Mouse (Mus musculus) limb, embryonic 11.5 days (tissue): Measurements from ENCODE around the gene Pcdh9. TPM values are rescaled to one million over a fixed set of nuclear protein-coding genes. Genes with fewer than 3 reads are reported as not detected.

Source experiments
- ATAC-seq: fragments of 200-750 bp; cut with Nextera tagmentation; 2 replicates; pipeline ENCODE4 v1.8.0; 2017; ENCODE audit warnings: low read depth; ENCODE audit not compliant: insufficient number of reproducible peaks, low FRiP score, low TSS enrichment
- DNase-seq: peaks from one replicate; pipeline ENCODE4 v3.0.0-alpha.2; 2015; ENCODE audit warnings: low spot score
- H3K27ac ChIP-seq: fragments of 300-500 bp; sonication (generic); replicated peaks from 2 replicates; pipeline ENCODE4 v1.5.1; 2014; ENCODE audit warnings: low read depth, mild to moderate bottlenecking, low read length
- H3K27me3 ChIP-seq: fragments of 300-500 bp; sonication (generic); 2 replicates; pipeline ENCODE4 v1.6.1; 2014; ENCODE audit warnings: mild to moderate bottlenecking, low read length, mixed read lengths; ENCODE audit not compliant: control insufficient read depth, insufficient read depth
- H3K36me3 ChIP-seq: fragments of 300-500 bp; sonication (generic); 2 replicates; pipeline ENCODE4 v1.6.1; 2014; ENCODE audit warnings: mild to moderate bottlenecking, low read length, moderate library complexity, mixed read lengths; ENCODE audit not compliant: control insufficient read depth, insufficient read depth
- H3K4me1 ChIP-seq: fragments of 300-500 bp; sonication (generic); 2 replicates; pipeline ENCODE4 v1.6.1; 2014; ENCODE audit warnings: low read length, mixed read lengths; ENCODE audit not compliant: control insufficient read depth, insufficient read depth
- H3K4me2 ChIP-seq: fragments of 300-500 bp; sonication (generic); 2 replicates; pipeline ENCODE4 v1.6.1; 2014; ENCODE audit warnings: low read depth, mild to moderate bottlenecking, moderate library complexity; ENCODE audit not compliant: severe bottlenecking
- H3K4me3 ChIP-seq: fragments of 300-500 bp; sonication (generic); 2 replicates; pipeline ENCODE4 v1.5.1; 2014; ENCODE audit warnings: low read depth, low read length
- H3K9ac ChIP-seq: fragments of 300-500 bp; sonication (generic); 2 replicates; pipeline ENCODE4 v1.6.1; 2014; ENCODE audit warnings: mild to moderate bottlenecking, low read length
- H3K9me3 ChIP-seq: fragments of 300-500 bp; sonication (generic); 2 replicates; pipeline ENCODE4 v1.6.1; 2016; ENCODE audit warnings: low read length; ENCODE audit not compliant: control insufficient read depth
- WGBS: fragments of 180-500 bp; shearing (Covaris S2); extraction: QIAGEN DNeasy Blood & Tissue Kit; methylation state at CpG from one replicate; pipeline ENCODE4 v1.1.7; 2014; 5-methylcytosine and 5-hydroxymethylcytosine counted together
- polyA plus RNA-seq: library from polyadenylated mRNA; unstranded; fragments of >200 nt; fragmentation: Nextera tagmentation; extraction: Ambion mirVana; gene quantifications from 2 replicates; pipeline ENCODE4 v1.2.1, GENCODE M21; 2014

Pcdh9 gene
- polyA plus RNA-seq, 1 experiment from 2014 or later: 17.2 TPM

DNA sequence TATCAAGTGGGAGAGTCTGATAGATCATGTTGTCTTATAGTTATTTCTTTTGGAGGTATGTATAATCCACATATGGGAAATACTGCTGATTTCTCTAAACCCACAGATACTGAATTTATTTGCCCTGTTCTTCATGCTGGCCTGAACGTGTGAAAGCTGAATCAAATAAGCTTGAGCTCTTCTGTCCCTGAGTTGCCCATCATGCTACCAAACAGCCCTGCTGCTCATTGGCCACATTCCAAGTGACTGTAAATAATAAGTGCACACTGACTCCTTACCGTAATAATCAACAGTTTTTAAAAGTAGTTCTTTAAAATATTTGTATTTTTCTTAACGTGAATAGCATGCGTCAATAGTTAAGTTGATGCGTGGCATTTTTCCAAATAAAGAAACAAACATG is 370.3 kb downstream of the Pcdh9 start:
- H3K4me1 ChIP-seq: no peaks in the 10 kb centered on the region
- no peak overlapping the region for H3K4me3 ChIP-seq
- no peak for DNase-seq
- no peak overlapping the region for H3K27ac ChIP-seq
- no peak for ATAC-seq
- H3K9me3 ChIP-seq: no peaks in the 10 kb centered on the region
- 89% methylated on average over 5 of the region's 5 CpGs for WGBS
- H3K36me3 ChIP-seq: no peaks in the 10 kb centered on the region
- no peak overlapping the region for H3K9ac ChIP-seq
- H3K27me3 ChIP-seq: no peaks in the 10 kb centered on the region
- H3K4me2 ChIP-seq: no peak overlapping the region

DNA sequence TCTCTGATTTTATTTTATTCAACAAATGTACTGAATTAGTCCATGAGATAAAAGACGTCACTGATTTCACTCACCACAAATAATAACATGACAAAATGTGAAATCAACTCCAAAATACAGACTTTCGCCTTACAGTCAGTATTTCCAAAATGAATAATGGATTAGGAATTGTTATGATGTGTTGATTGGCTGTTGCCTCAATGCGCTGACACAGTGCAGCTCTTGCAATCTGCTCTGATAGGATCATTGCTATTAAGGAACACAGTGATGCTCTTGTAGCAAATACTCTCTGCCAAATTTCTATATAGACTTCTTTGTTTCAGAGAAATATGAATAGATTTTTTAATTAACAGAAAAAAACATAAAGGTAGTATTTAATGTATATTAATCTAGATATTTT is 373.8 kb downstream of the Pcdh9 start:
- Histone ChIP-seq H3K9me3 (no peaks in the 10 kb centered on the region), H3K27me3 (no peaks in the 10 kb centered on the region), H3K36me3 (no peaks in the 10 kb centered on the region), H3K9ac (no peak overlapping the region), H3K27ac (no peak overlapping the region), H3K4me3 (no peak overlapping the region), H3K4me1 (no peaks in the 10 kb centered on the region), H3K4me2 (no peak overlapping the region)
- WGBS: 90% methylated on average over 3 of the region's 3 CpGs
- ATAC-seq: no peak
- no peak for DNase-seq

DNA sequence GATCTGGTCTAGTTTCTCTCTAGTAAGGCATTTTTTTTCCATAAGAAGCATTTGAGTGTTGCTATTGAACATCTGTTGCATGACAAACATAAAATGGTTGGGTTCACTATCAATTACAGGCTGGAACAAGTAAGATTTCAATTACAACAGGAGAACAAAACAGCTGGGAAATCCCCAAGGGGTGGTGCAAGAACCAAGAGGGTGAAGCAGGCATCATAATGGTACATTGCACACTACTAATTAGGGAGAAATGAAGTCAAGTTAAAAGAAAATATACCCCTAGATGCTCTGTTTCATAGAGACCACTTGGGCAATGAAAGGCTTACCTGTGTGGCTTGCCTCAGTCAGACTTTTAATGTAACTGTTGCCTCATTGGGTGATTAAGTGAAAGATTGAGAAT is 384.4 kb downstream of the Pcdh9 start:
- Histone ChIP-seq H3K4me2 (no peak overlapping the region), H3K4me3 (no peak overlapping the region), H3K36me3 (no peaks in the 10 kb centered on the region), H3K27me3 (no peaks in the 10 kb centered on the region), H3K9me3 (no peaks in the 10 kb centered on the region), H3K9ac (no peak overlapping the region), H3K4me1 (no peaks in the 10 kb centered on the region), H3K27ac (no peak overlapping the region)
- DNase-seq (no peak), ATAC-seq (no peak)

DNA sequence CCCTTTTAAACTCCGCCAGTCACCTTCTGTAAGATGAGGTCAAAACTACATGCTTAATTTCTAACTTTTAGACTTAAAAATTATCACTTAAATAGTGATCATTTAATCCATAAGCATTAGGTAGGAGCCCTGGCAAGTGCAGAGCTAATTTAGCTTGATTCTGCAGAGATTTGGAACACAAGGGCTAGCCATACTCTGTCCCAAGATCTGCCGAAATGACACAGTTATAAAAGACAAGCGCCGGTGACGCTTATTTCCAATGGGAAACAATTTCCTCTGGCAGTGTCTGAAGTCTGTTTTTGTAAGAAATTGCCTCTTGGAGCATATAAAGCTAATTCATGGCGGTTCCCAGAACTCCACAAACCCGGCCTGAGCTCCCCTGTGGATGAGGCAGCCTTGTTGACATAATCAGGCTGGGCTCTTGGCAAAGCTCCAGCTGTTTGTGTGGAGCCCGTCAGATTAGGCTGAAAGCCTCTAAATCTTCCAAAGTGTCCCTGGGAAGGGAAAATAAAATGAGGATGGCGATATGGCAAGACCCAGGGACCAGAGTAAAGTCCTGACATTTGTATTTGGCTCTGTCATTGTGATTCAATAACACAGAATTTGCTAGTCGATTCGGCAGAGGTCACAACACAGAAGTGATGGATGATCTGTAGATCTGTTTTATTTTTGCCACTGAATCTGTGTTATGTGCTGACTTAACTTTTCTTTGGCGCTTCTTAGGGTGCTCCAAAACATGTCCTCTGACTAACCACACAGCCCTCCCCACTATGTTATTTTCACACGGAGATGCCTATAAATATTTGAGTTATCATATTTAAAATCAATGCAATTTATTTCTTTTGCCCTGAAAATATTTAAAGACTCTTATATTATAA is 391.4 kb downstream of the Pcdh9 start:
- no peak overlapping the region for H3K9ac ChIP-seq
- 33% methylated on average over 13 of the region's 13 CpGs for WGBS
- ATAC-seq: 0 out of 2 replicates have a peak, but pooled peaks have one; percentile 46
- no peaks in the 10 kb centered on the region for H3K9me3 ChIP-seq
- peaks cover 3% of the 10 kb centered on the region; the same call in 1 of the 2 replicates for H3K4me1 ChIP-seq
- H3K27me3 ChIP-seq: no peaks in the 10 kb centered on the region
- no peak overlapping the region for H3K4me3 ChIP-seq
- DNase-seq: peak; percentile 57
- H3K36me3 ChIP-seq: no peaks in the 10 kb centered on the region
- no peak overlapping the region for H3K27ac ChIP-seq
- H3K4me2 ChIP-seq: no peak overlapping the region

DNA sequence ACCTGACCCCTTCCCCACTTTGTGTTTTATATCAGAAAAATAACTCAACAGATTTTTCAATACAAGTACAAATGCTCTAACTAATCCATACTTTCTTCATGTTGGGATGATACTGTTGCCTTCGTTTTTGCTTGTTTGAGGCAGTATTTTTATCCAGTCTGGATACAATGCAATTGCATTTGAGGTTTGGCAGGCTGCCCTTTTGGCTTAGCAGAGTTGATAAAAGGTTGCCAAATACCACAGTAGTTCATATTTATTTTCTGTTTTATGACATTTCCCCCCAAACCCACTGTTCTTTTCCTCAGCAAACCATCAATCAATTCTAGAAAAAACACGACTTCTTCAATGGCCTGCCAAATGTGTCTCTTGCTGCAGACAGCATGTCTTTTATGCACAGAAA is 415.5 kb downstream of the Pcdh9 start:
- Histone ChIP-seq H3K9ac (no peak overlapping the region), H3K9me3 (no peaks in the 10 kb centered on the region), H3K4me2 (no peak overlapping the region), H3K27me3 (no peaks in the 10 kb centered on the region), H3K4me1 (no peaks in the 10 kb centered on the region), H3K4me3 (no peak overlapping the region), H3K27ac (no peak overlapping the region), H3K36me3 (no peaks in the 10 kb centered on the region)
- DNase-seq (no peak), ATAC-seq (no peak)
- 70% methylated on average over 2 of the region's 2 CpGs for WGBS

DNA sequence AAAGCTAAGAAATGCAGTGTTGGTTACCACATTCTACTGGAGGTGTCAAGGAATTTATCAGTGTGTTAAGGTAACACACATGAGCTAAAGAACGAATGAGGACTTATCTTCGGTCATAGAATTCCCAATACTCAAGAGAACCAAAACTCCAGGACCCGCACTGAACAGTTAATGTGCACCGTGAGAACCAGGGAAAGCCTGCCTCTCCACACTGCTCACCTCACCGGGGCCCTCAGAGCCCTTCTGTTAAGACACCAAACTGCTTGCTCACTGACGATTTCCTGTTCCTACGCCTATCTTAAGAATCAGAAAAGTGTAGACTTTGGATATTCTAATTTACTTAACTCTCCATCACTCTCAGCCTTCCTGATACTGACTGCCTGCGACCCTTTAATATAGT is 418.0 kb downstream of the Pcdh9 start:
- no peaks in the 10 kb centered on the region for H3K36me3 ChIP-seq
- 90% methylated on average over 8 of the region's 8 CpGs for WGBS
- no peak overlapping the region for H3K27ac ChIP-seq
- H3K4me3 ChIP-seq: no peak overlapping the region
- no peak overlapping the region for H3K4me2 ChIP-seq
- H3K9ac ChIP-seq: no peak overlapping the region
- no peaks in the 10 kb centered on the region for H3K4me1 ChIP-seq
- no peaks in the 10 kb centered on the region for H3K9me3 ChIP-seq
- DNase-seq (no peak), ATAC-seq (no peak)
- no peaks in the 10 kb centered on the region for H3K27me3 ChIP-seq

DNA sequence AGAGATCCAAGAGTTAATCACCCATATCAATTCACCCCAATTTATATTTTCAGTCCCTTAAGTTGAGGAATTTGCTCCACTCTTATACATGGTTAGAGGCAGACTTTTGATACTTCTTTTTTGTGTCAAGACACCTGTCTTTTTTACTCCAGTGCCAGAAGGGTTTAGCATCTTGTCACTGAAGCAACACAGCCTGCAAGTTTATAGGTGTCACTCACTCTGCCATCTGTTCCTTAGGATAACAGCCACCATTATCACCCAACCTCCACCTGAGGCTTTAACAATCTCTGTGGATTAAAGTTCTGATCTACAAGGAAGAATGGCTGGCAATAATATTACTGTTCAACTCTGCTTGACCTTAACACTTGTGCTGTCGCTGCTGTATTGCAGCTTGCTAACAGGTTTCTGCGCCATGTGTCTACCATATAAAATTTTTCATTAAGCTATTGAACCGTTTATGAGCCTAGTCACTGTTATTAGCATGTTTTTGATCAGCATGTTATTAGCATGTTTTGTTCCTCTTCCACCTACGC is 427.1 kb downstream of the Pcdh9 start:
- H3K9me3 ChIP-seq: no peaks in the 10 kb centered on the region
- H3K4me2 ChIP-seq: no peak overlapping the region
- ATAC-seq (peak; percentile 72), DNase-seq (peak; percentile 27)
- no peaks in the 10 kb centered on the region for H3K36me3 ChIP-seq
- no peaks in the 10 kb centered on the region for H3K4me1 ChIP-seq
- no peaks in the 10 kb centered on the region for H3K27me3 ChIP-seq
- WGBS: 47% methylated on average over 4 of the region's 4 CpGs
- H3K9ac ChIP-seq: no peak overlapping the region
- no peak overlapping the region for H3K27ac ChIP-seq
- no peak overlapping the region for H3K4me3 ChIP-seq

DNA sequence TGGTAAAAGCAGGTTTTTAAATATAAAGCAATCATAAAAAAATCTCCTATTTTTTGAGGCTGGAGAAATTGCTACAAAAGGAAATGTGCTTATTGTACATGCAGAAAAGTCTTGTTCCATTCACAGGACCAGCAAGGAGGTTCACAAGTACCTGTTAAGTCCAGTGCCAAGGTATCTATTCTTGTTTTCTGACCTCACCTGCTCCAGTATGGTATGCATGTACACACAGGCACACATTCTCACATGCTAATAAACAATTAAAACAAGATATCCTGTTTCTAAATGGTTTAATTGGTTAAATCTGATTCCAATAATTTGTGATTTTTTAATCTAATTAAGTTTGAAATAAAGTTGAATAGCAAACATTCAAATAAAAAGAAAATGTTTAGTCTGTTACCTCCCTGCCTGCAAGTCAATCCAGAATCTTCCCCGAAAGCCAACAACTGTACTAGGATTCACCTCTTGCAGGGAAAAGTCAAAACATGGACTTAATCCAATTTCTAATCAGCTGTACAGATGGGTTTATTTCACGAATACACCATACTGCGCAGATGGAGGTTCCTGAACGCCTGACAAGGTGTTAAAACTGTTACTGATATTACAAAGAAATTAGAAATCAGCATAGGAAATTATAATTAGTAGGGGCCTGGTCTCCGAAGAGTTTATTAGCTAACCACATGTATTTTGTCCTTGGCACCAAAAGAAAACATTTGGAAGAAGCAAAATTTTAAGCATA is 439.4 kb downstream of the Pcdh9 start:
- Histone ChIP-seq H3K27ac (no peak overlapping the region), H3K4me3 (no peak overlapping the region), H3K27me3 (no peaks in the 10 kb centered on the region), H3K9me3 (no peaks in the 10 kb centered on the region), H3K9ac (no peak overlapping the region), H3K4me2 (no peak overlapping the region), H3K4me1 (no peaks in the 10 kb centered on the region), H3K36me3 (no peaks in the 10 kb centered on the region)
- no peak for DNase-seq
- 89% methylated on average over 5 of the region's 5 CpGs for WGBS
- no peak for ATAC-seq
